Mouse (Mus musculus) c-Kit-positive CD71-positive TER-119-negative erythroid progenitor cells, embryonic 14.5 days (primary cell): Measurements from ENCODE around the gene Cars.

Source experiments
- DNase-seq: peaks from one replicate; pipeline ENCODE4 v3.0.0-alpha.2; 2013; ENCODE audit warnings: low read depth

Cars gene

GRCm38 (mm10) chr7:143510593-143511334 lies 89.1 kb downstream of the Cars start:
- no peak for DNase-seq

GRCm38 (mm10) chr7:143509566-143509965 lies 90.3 kb downstream of the Cars start:
- no peak for DNase-seq
